Mouse (Mus musculus): ENCODE measurements at regions not wholly inside any gene's neighbourhood (a gene's known extent, or its start where the extent isn't known, plus 50 kb on each side); places are given as distances from the start of the nearest gene placed in this dataset.

- peak; percentile 50 for TF ChIP-seq CTCF (IDR thresholded peaks at IDR 0.05; ENCODE audit: insufficient read depth, low read length)
- TF ChIP-seq POLR2A (IDR thresholded peaks at IDR 0.05; ENCODE audit: borderline replicate concordance, extremely low read depth, low read depth, low read length): no peak
Measured at GRCm38 (mm10) chr11:40927168-40927567, 172.1 kb upstream of the Ccng1 start.

Data from lung, adult 2 months (tissue).